Mouse (Mus musculus) neutrophil, adult 83 days (primary cell): ENCODE data around the gene Isoc2a. TPM values are rescaled to one million over a fixed set of nuclear protein-coding genes. Genes with fewer than 3 reads are reported as not detected.

ENCODE experiments used
- total RNA-seq, 2 experiments: library from RNA; stranded (reverse); gene quantifications; one replicate each; pipeline ENCODE4 v1.2.4; 2023

Gene Isoc2a
- 1 to 10 TPM; 5.8 to 7.4 TPM for total RNA-seq

GRCm38 (mm10) chr7:4876753-4877221 is at the start of gene Isoc2a:
Gene Isoc2a, plus strand, starts transcription at chr7:4877153.

GRCm38 (mm10) chr7:4844245-4844916 is 32.6 kb upstream of the Isoc2a start, which contains the start of gene Shisa7:
Gene Shisa7, minus strand, starts transcription at chr7:4844696.

GRCm38 (mm10) chr7:4870133-4870532 is 6.8 kb upstream of the Isoc2a start, which contains the start of gene Isoc2b:
Gene Isoc2b, minus strand, starts transcription at chr7:4870258.

GRCm38 (mm10) chr7:4906466-4906950 is 29.6 kb downstream of the Isoc2a start, which contains the start of gene Gm36210:
Gene Gm36210, minus strand, starts transcription at chr7:4906516.

GRCm38 (mm10) chr7:4915007-4915665 is 38.2 kb downstream of the Isoc2a start, which contains the start of gene Zfp628:
Gene Zfp628, plus strand, starts transcription at chr7:4915217.

GRCm38 (mm10) chr7:4921824-4922482 is 45.0 kb downstream of the Isoc2a start, which contains the start of gene Nat14:
Gene Nat14, plus strand, starts transcription at chr7:4922028.

GRCm38 (mm10) chr7:4925441-4926381 is 48.8 kb downstream of the Isoc2a start, which contains the start of gene Ssc5d:
Gene Ssc5d, plus strand, starts transcription at chr7:4925785.

Other genes with a start within 250 kb of the Isoc2a start
- 10 to 100 TPM; 22.9 to 23.5 TPM for gene Tmem86b, start 245.7 kb upstream of the Isoc2a start, total RNA-seq
- gene Ppp6r1, start 218.1 kb upstream of the Isoc2a start, total RNA-seq, result 100 to 1,000 TPM; 149 to 155 TPM
- 10 to 100 TPM; 15.7 to 22.2 TPM for gene Hspbp1, start 192.1 kb upstream of the Isoc2a start, total RNA-seq
- under 1 TPM in 1 of 2 experiments, not detected in 1; 0.28 TPM for gene Brsk1, start 186.5 kb upstream of the Isoc2a start, total RNA-seq
- 10 to 100 TPM; 20.0 to 21.3 TPM for gene Tmem150b, start 151.9 kb upstream of the Isoc2a start, total RNA-seq
- gene Kmt5c, start 137.0 kb upstream of the Isoc2a start, total RNA-seq, result 100 to 1,000 TPM; 113 TPM
- 10 to 100 TPM; 36.5 to 36.7 TPM for gene Cox6b2, start 124.1 kb upstream of the Isoc2a start, total RNA-seq
- gene Fam71e2, start 105.9 kb upstream of the Isoc2a start, total RNA-seq, result not detected
- gene Il11, start 94.3 kb upstream of the Isoc2a start, total RNA-seq, result not detected
- not detected for gene Tmem190, start 94.2 kb upstream of the Isoc2a start, total RNA-seq
- 1 to 10 TPM; 2.1 to 2.4 TPM for gene Tmem238, start 87.5 kb upstream of the Isoc2a start, total RNA-seq
- 1,000 to 10,000 TPM in 1 of 2 experiments, 100 to 1,000 TPM in 1; 932 to 1,065 TPM for gene Rpl28, start 84.3 kb upstream of the Isoc2a start, total RNA-seq
- 100 to 1,000 TPM; 229 to 230 TPM for gene Ube2s, start 64.6 kb upstream of the Isoc2a start, total RNA-seq
- not detected for gene Shisa7, start 32.5 kb upstream of the Isoc2a start, total RNA-seq
- 1 to 10 TPM; 4.5 to 7.4 TPM for gene Isoc2b, start 6.9 kb upstream of the Isoc2a start, total RNA-seq
- gene Gm36210, start 29.4 kb downstream of the Isoc2a start, total RNA-seq, result not detected
- 10 to 100 TPM; 12.6 to 13.0 TPM for gene Zfp628, start 38.1 kb downstream of the Isoc2a start, total RNA-seq
- gene Nat14, start 44.9 kb downstream of the Isoc2a start, total RNA-seq, result 1 to 10 TPM; 2.3 to 3.0 TPM
- under 1 TPM; 0.07 to 0.42 TPM for gene Ssc5d, start 48.6 kb downstream of the Isoc2a start, total RNA-seq
- gene Sbk2, start 87.3 kb downstream of the Isoc2a start, total RNA-seq, result not detected
- not detected for gene Sbk3, start 94.0 kb downstream of the Isoc2a start, total RNA-seq
- 1 to 10 TPM; 4.7 to 5.2 TPM for gene Zfp579, start 119.0 kb downstream of the Isoc2a start, total RNA-seq
- gene Zfp524, start 137.3 kb downstream of the Isoc2a start, total RNA-seq, result 10 to 100 TPM; 13.7 to 14.8 TPM
- gene Fiz1, start 137.5 kb downstream of the Isoc2a start, total RNA-seq, result 10 to 100 TPM; 26.8 to 27.6 TPM
- not detected for gene Gm44973, start 138.3 kb downstream of the Isoc2a start, total RNA-seq
- 10 to 100 TPM; 28.4 to 28.5 TPM for gene Zfp865, start 143.2 kb downstream of the Isoc2a start, total RNA-seq
- gene Ccdc106, start 143.4 kb downstream of the Isoc2a start, total RNA-seq, result under 1 TPM; 0.42 to 0.70 TPM
- under 1 TPM in 1 of 2 experiments, not detected in 1; 0.71 TPM for gene 4632433K11Rik, start 157.0 kb downstream of the Isoc2a start, total RNA-seq
- 1 to 10 TPM; 2.1 to 2.6 TPM for gene Zfp784, start 161.3 kb downstream of the Isoc2a start, total RNA-seq
- not detected for gene Zfp580, start 174.4 kb downstream of the Isoc2a start, total RNA-seq
- 100 to 1,000 TPM; 211 to 222 TPM for gene U2af2, start 185.0 kb downstream of the Isoc2a start, total RNA-seq
- gene Epn1, start 203.1 kb downstream of the Isoc2a start, total RNA-seq, result 100 to 1,000 TPM; 143 to 145 TPM
- gene Rfpl4, start 239.8 kb downstream of the Isoc2a start, total RNA-seq, result not detected
- gene Rasl2-9, start 248.8 kb downstream of the Isoc2a start, total RNA-seq, result not detected